Mouse (Mus musculus): ENCODE results near the gene Tiam1. TPM values are rescaled to one million over a fixed set of nuclear protein-coding genes. Genes with fewer than 3 reads are reported as not detected.
A peak's percentile ranks its signal among the peaks of the same experiment; 100 is the strongest.

The Tiam1 gene
- polyA plus RNA-seq, 1 experiment from 2014 or later = 3.7 TPM

DNA sequence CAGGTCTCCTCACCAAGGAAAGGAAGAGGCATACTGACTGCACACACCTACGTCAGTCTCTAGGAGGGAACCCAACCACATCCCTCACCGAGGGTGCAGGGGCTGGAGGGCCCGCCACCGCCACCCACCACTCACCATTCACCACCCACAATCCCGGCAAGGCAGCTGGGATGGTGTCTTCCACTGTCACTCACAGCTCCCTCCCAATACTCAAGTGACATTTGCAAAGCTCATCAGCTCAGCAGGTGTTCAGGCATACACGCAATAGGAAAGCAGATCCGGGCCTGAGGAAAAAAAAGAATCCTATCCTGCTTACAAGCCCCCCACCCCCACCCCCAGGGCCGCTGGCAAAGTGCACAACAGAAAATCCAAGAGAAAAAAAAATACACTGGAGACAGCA is 74.4 kb downstream of the Tiam1 start:
- ATAC-seq (no peak), DNase-seq (ENCODE audit: low spot score) (no peak)

DNA sequence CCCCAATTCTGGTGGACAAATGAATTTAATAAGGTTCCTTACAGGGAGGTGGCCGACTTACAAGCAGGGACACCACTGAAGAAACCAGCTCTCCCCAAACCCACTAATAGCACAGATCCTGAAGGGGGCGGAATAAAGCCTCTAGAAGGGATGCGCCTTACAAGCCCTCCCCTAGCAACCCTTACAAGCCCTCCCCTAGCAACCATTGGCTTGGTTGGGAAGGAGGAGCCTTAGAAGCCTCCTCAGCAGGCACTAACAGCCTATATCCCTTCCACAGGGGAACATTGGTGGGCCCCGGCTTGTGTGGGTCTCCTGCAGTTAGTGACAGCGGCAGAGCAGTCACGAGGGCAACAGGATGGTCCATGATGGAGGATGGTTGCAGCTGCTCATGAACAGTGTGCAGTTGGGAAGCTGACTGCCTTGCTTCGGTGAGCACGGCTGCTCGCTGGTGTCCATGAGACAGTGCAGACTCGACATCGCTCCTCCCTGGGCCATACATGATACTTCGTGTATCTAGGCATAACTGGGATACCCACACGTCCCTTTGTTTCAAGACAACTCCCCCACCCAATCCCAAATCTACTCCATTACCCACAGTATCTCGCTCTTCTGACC is 90.6 kb downstream of the Tiam1 start:
- Histone ChIP-seq H3K27ac (ENCODE audit: low read length) (no peak overlapping the region), H3K9me3 (ENCODE audit: low read length) (no peaks in the 10 kb centered on the region), H3K4me3 (ENCODE audit: low read depth, low read length) (no peak overlapping the region), H3K36me3 (ENCODE audit: insufficient read depth, low read length) (no peaks in the 10 kb centered on the region), H3K27me3 (replicated peaks; ENCODE audit: insufficient read depth, low read length) (no peaks in the 10 kb centered on the region), H3K9ac (replicated peaks; ENCODE audit: low read depth) (no peak overlapping the region), H3K4me2 (replicated peaks; ENCODE audit: low read depth, low read length) (no peak overlapping the region), H3K4me1 (ENCODE audit: insufficient read depth, low read depth, low read length) (no peaks in the 10 kb centered on the region)
- 72% methylated on average over 14 of the region's 14 CpGs for WGBS
- TF ChIP-seq EP300 (IDR thresholded peaks at IDR 0.05) = no peak
- peak; percentile 44 for TF ChIP-seq CTCF (IDR thresholded peaks at IDR 0.05)
- DNase-seq (ENCODE audit: low spot score) (peak; percentile 39), ATAC-seq (peak; percentile 55)

More for the DNA sequence above, 74.4 kb downstream of the Tiam1 start:
- H3K27me3 ChIP-seq (replicated peaks; ENCODE audit: insufficient read depth, low read length) = no peaks in the 10 kb centered on the region
- no peak overlapping the region for H3K4me2 ChIP-seq (replicated peaks; ENCODE audit: low read depth, low read length)
- H3K4me3 ChIP-seq (ENCODE audit: low read depth, low read length) = no peak overlapping the region
- H3K9ac ChIP-seq (replicated peaks; ENCODE audit: low read depth) = no peak overlapping the region
- H3K9me3 ChIP-seq (ENCODE audit: low read length) = no peaks in the 10 kb centered on the region
- no peak overlapping the region for H3K27ac ChIP-seq (ENCODE audit: low read length)
- peaks cover 3% of the 10 kb centered on the region; the same call in 1 of the 2 replicates for H3K4me1 ChIP-seq (ENCODE audit: insufficient read depth, low read depth, low read length)
- 70% methylated on average over 8 of the region's 8 CpGs for WGBS
- no peak for TF ChIP-seq CTCF (IDR thresholded peaks at IDR 0.05)
- TF ChIP-seq EP300 (IDR thresholded peaks at IDR 0.05) = no peak
- no peaks in the 10 kb centered on the region for H3K36me3 ChIP-seq (ENCODE audit: insufficient read depth, low read length)

DNA sequence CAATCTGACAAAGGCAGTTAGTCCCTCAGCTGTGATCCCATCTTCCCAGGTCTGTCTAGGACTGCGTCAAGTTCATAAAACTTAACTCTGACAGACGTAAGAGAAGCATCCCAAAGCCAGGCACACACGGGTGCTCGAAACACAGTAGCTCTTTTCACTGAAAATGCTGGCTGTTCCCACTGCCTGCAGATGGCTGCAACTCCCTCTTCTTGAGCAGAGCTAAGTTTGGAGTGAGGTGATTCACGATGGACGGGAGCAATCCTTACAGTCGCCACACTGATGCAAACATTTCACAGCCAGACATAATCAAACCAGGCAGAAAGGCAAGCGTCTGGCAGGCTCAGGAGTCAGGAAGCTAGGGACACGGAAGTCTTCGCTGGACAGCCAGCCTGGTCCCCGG is 91.2 kb downstream of the Tiam1 start:
- Histone ChIP-seq H3K9me3 (ENCODE audit: low read length) (no peaks in the 10 kb centered on the region), H3K27me3 (replicated peaks; ENCODE audit: insufficient read depth, low read length) (no peaks in the 10 kb centered on the region), H3K27ac (ENCODE audit: low read length) (no peak overlapping the region), H3K4me3 (ENCODE audit: low read depth, low read length) (no peak overlapping the region), H3K4me1 (ENCODE audit: insufficient read depth, low read depth, low read length) (no peaks in the 10 kb centered on the region), H3K36me3 (ENCODE audit: insufficient read depth, low read length) (no peaks in the 10 kb centered on the region), H3K9ac (replicated peaks; ENCODE audit: low read depth) (no peak overlapping the region), H3K4me2 (replicated peaks; ENCODE audit: low read depth, low read length) (no peak overlapping the region)
- WGBS = 41% methylated on average over 11 of the region's 11 CpGs
- ATAC-seq = no peak
- TF ChIP-seq CTCF (IDR thresholded peaks at IDR 0.05) = no peak
- no peak for TF ChIP-seq EP300 (IDR thresholded peaks at IDR 0.05)
- DNase-seq (ENCODE audit: low spot score) = no peak

DNA sequence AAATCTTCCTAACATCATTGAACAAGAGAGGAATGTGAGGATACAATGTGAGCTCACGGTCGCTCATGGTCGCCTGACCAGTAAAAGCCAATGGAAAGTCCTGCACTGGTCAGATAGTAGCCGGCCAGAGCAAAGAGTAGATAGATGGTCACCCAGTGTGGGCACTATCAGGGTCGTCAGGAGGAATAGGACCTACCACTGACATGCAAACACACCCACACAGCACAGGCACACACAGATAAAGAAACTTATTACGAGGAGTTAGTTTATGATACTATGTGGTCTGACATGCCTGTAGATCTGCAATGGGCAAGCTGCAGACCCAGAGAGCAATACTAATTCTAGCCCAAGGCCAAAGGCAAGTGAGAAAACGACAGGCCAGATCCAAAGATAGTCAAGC is 92.5 kb downstream of the Tiam1 start:
- Histone ChIP-seq H3K9ac (replicated peaks; ENCODE audit: low read depth) (no peak overlapping the region), H3K4me1 (ENCODE audit: insufficient read depth, low read depth, low read length) (no peaks in the 10 kb centered on the region), H3K4me3 (ENCODE audit: low read depth, low read length) (no peak overlapping the region), H3K27ac (ENCODE audit: low read length) (no peak overlapping the region), H3K36me3 (ENCODE audit: insufficient read depth, low read length) (no peaks in the 10 kb centered on the region), H3K4me2 (replicated peaks; ENCODE audit: low read depth, low read length) (no peak overlapping the region), H3K9me3 (ENCODE audit: low read length) (no peaks in the 10 kb centered on the region), H3K27me3 (replicated peaks; ENCODE audit: insufficient read depth, low read length) (no peaks in the 10 kb centered on the region)
- DNase-seq (ENCODE audit: low spot score) (no peak), ATAC-seq (no peak)
- 79% methylated on average over 7 of the region's 7 CpGs for WGBS
- TF ChIP-seq EP300 (IDR thresholded peaks at IDR 0.05) (no peak), CTCF (IDR thresholded peaks at IDR 0.05) (no peak)

DNA sequence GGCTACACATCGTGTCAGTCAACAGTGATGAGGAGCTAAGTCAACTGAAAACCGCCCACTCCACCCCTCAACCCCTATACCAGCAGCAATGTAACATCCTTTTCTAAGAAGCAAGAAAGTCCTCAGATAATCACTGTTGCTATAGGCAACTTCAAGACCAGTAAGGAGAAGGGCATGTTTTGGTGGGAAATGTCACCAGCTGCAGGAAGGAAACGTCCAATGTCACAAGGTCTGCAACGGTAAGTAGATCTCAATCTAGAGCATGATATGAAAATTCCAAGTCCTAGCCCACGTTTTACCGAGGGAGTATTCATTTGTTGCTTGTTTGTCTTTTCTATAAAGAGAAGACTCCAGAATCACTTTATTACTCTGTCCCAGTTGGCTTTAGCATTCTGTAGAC is 95.7 kb downstream of the Tiam1 start:
- no peak for TF ChIP-seq CTCF (IDR thresholded peaks at IDR 0.05)
- ATAC-seq = no peak
- H3K4me2 ChIP-seq (replicated peaks; ENCODE audit: low read depth, low read length) = no peak overlapping the region
- H3K4me1 ChIP-seq (ENCODE audit: insufficient read depth, low read depth, low read length) = no peaks in the 10 kb centered on the region
- H3K9me3 ChIP-seq (ENCODE audit: low read length) = no peaks in the 10 kb centered on the region
- no peaks in the 10 kb centered on the region for H3K36me3 ChIP-seq (ENCODE audit: insufficient read depth, low read length)
- 70% methylated on average over 6 of the region's 6 CpGs for WGBS
- DNase-seq (ENCODE audit: low spot score) = no peak
- no peaks in the 10 kb centered on the region for H3K27me3 ChIP-seq (replicated peaks; ENCODE audit: insufficient read depth, low read length)
- no peak overlapping the region for H3K27ac ChIP-seq (ENCODE audit: low read length)
- H3K9ac ChIP-seq (replicated peaks; ENCODE audit: low read depth) = no peak overlapping the region
- H3K4me3 ChIP-seq (ENCODE audit: low read depth, low read length) = no peak overlapping the region

DNA sequence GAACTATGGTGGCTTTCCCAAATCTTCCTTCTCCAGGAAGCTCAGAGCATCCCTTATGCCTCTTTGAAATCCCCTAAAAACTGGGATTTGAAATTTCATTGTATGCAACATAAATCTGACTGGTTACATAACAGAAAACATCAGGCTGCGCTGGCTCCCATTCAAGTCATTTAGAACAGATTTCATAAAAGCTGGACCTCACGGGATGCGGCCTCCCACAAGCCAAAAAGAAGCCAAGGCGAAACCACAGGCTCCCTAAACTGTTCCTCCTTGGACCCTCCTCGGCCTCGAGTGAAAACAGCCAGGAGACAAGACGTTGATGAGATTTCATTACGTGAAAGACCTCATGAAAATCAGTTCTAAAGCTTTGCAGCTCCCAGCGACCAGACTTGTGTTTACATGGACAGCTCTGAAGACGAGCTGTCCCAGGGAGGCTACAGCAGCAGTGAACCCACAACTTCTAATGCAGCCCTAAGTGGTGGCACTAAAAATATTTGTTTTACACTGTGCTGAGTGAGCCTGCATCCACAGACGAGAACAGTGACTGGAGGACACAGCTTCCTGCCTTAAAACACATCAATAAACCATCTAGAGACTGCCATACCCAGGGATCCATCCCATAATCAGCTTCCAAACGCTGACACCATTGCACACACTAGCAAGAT is 96.9 kb downstream of the Tiam1 start:
- ATAC-seq = no peak; the same call in 1 of the 2 replicates
- no peak overlapping the region for H3K4me3 ChIP-seq (ENCODE audit: low read depth, low read length)
- DNase-seq (ENCODE audit: low spot score) = peak; percentile 42

More for the DNA sequence above, 96.9 kb downstream of the Tiam1 start:
- 43% methylated on average over 12 of the region's 12 CpGs for WGBS
- Histone ChIP-seq H3K27ac (ENCODE audit: low read length) (no peak overlapping the region), H3K36me3 (ENCODE audit: insufficient read depth, low read length) (no peaks in the 10 kb centered on the region), H3K9ac (replicated peaks; ENCODE audit: low read depth) (no peak overlapping the region), H3K9me3 (ENCODE audit: low read length) (no peaks in the 10 kb centered on the region), H3K4me1 (ENCODE audit: insufficient read depth, low read depth, low read length) (no peaks in the 10 kb centered on the region), H3K27me3 (replicated peaks; ENCODE audit: insufficient read depth, low read length) (no peaks in the 10 kb centered on the region), H3K4me2 (replicated peaks; ENCODE audit: low read depth, low read length) (no peak overlapping the region)
- no peak for TF ChIP-seq CTCF (IDR thresholded peaks at IDR 0.05)
- TF ChIP-seq EP300 (IDR thresholded peaks at IDR 0.05) = no peak
